Mouse (Mus musculus): ENCODE measurements around the gene Kif26a.
A peak's percentile ranks its signal among the peaks of the same experiment; 100 is the strongest.

The Kif26a gene

DNA sequence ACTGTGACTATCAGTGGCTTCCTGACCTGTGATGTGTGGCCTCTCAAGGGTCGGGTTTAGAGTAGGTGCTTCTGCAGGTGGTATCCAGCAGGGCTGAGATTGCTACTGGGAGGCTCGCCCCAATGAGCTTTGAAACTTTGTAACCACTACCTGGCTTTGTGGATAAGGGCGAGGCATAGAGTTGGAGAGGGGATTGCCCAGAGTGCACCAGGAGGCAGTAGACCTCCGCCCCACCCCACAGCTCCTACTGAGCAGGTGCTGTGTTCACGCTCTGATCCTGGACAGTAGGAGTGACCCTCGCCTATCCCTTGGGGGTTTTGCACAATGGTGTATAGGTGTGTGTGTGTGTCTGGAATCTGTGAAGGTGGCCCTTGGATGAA is 18.8 kb downstream of the Kif26a start:
- DNase-seq (ENCODE audit: low spot score in 2 of 2), result no peak

DNA sequence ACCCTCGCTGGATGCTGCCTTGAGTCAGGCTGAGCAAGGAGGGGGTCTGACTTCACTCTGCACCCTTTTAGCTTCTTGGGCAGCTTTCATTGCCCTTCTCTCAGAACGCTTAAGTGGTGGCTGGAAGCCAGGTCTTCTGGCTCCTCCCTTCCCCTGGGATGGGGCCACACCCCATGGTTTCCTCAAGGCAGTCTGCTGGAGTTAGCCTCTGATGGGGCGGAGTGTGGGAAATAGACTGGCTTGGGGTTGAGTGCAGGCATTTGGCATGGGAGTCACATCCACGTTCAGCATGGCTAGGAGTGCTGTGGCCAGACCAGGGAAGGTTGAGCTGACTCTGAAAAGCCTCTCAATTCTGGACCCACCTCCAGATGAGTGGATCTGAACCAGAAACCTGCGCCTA is 23.2 kb downstream of the Kif26a start:
- DNase-seq (ENCODE audit: low spot score in 2 of 2), result peak in 1 of 2 experiments; percentile 45

DNA sequence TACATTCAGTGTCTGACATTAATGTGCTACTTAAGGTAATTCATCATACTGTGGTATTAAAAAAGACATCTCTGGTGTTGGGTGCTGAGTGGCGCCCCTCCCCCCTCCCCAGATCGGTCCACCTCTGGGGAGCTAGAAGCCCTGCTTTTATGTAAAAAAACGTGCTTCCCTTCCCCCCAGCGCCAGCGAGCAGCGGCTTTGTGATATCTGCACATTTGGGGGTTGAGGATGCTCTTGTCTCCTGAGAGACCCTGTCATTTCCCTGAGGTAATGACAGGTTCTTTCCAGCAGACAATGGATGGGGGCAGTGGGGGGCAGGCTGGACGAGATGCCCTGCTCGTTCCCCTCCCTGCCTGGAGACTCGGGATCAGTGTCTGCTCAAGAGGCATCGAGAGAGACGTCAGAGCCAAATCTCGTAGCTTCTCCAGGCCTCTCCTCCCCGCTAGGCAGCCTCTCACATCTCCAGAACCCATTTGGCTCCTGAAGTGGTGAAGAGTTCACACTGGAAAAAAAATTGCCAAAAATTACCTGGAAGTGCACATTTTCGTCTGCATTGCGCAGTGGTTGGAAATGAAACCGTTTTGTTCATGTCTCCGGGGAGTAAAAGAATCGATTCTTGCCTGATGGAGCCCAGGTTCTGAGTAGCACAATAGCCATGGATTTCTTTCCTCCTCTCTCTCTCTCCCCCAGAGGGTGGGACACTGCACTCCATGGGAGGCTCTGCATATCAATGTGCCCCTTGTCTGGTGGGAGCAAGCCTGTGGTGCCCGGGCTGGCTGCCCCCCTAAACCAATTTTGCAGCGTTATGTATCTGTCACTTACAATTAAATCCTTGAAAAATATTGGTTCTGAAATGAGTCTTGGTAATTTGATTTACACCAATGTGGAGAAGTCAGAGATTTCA is 24.9 kb downstream of the Kif26a start:
- DNase-seq (ENCODE audit: low spot score in 2 of 2), result no peak

DNA sequence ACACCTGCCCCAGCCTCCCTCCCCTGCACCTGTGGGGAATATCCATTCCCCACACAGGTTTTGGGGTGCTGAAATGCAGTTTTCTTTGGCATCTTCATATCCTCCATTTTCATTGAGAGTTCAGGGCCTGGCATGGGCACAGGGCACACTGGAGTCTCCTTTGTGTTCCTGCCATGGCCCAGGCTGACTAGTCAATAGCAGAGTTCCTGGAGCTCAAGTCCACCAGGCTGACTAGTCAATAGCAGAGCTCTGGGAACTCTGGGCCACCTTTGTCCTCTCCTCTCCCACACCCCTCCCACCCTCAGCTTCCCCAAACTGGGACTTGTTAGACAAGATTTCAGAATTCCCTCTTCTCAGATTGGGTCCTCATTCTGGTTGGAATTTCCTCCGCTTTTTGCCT is 25.6 kb downstream of the Kif26a start:
- no peak for DNase-seq (ENCODE audit: low spot score in 2 of 2)

DNA sequence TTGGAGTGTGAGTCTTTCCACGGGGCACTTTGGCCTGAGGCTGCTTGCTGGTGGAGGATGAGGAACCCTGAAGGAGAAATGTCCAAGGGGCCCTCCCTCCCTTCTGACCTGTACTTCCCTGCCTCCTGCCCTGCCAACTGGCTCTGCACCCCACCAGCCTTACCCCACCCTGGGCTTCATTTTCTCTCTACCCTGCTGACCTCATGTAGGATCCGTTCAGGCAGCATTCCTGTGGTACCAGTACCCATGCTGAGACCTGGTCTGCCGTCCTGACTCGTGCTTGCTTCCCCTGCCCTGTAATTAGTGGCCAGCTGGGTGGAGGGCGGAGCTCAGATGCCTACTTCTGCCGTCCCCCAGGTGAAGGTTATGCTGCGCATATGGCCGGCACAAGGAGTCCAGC is 26.2 kb downstream of the Kif26a start:
- no peak for DNase-seq (ENCODE audit: low spot score in 2 of 2)

DNA sequence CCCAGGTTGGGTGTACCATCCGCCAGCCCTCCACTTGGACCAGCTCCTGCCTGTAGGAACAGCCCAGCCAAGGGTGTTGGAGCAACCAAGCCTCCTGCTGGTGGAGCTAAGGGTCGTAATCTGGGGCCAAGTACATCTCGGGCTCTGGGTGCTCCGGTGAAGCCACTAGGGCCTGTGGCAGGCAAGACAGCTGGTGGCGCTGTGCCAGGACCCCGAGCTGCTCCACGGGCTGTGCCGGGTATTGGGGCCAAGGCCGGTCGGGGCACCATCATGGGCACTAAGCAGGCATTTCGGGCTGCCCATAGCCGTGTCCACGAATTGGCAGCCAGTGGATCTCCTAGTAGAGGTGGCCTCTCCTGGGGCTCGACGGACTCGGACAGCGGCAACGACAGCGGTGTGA is 31.7 kb downstream of the Kif26a start:
- no peak for DNase-seq (ENCODE audit: low spot score in 2 of 2)

DNA sequence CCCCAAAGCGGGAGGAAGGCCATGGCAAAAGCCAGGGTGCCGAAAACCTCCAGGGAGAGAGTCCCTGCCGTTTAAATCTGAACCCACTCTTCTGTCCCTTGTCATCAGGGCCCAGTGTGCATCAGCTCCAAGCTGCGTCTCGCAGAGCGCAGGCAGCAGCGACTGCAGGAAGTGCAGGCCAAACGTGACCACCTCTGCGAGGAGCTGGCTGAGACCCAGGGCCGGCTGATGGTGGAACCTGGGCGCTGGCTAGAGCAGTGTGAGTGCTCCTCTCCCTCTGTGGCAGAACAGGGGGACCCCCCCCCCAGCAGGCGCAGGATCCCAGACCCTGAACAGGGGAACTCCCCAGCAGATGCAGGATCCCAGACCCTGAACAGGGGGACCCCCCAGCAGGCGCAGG is 33.7 kb downstream of the Kif26a start:
- DNase-seq (ENCODE audit: low spot score in 2 of 2), result no peak

DNA sequence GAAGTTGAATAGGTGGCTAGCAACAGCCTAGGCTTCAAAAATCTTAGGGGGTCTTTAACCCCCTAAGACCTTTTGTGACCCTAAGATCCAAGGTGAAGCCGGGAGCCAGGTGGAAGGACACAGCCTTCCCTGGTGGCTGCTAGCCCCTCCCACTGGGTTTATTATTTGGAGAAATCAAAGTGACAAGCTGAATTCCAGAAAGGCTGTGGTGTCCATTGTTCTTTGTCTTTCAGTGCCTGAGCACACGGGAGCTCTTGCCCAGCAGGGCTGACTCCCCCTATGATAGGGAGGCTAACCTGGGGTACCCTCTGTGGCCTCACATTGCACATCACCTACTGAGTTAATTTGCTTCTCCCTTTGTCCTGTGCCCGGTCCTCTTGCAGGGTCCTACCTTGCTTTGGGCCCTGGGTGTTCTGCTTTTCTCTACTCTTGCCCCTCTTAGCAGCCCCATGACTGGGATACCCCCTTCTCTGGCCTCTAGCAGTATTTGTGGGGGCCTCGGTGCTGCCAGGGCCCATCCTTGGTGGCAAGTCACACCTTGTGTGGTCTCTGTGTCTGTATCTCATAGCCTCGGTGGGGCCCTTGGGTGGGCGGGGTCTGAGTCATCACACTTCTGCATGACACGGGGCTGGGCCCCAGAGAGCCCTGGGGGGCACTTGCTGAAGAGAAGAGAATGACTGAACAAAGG is 36.1 kb downstream of the Kif26a start:
- no peak for DNase-seq (ENCODE audit: low spot score in 2 of 2)

DNA sequence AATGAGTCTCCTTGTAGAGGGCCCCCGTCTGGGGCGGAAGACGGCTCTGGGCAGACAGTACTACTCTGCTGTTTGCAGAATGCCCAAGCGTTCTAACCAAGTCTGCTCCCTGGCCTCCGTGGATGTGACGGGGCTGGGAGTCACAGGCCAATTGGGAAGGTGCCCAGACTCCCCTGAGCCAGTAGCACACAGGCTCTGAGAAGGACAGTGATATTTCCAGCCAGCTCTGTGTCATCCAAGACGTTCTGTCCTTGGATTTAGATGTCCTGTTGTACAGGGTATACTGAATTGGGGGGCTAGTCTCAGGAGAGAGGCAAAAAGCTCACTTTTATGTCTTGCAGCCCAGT is 36.6 kb downstream of the Kif26a start:
- no peak for DNase-seq (ENCODE audit: low spot score in 2 of 2)

DNA sequence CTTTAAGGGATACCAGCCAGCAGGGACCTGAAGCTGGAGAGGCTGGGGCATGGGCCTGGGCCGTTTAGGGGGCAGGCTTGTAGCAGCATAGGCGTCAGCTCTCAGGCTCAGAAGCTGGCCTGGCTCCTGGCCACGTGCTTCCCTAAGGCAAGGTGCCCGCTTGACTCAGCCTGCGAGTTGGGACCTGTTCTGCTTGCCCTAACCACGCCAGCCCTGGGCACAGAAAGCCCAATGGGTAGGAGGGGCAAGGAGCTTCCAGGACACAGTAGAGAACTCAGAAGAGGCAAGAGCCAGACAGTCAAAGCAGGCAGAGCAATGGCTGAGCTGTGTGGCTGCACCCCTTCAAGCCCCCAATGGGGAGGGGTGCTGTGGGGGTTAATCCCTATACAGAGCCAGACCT is 37.7 kb downstream of the Kif26a start:
- peak; percentile 77 to 86 for DNase-seq (ENCODE audit: low spot score in 2 of 2)

DNA sequence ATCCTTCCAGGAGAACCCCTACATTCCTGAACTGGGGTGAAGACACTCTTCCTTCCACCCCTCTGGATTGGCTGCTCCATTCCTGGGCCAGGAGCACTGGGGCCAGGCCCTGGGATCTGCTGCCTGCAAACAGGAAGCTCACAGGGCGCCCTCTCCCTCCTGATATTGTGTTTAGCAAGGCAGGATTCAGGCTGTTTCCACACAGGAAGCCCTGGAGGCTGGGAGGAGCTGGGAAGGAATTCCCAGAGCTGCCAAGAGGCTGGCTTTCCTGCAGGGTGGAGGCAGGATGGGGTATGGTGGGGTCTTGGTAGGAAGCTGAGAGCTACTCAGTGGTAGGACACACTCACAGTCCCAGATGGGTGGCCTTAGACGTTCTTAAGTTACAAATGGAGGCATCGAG is 38.4 kb downstream of the Kif26a start:
- DNase-seq (ENCODE audit: low spot score in 2 of 2), result peak in 1 of 2 experiments; percentile 50

DNA sequence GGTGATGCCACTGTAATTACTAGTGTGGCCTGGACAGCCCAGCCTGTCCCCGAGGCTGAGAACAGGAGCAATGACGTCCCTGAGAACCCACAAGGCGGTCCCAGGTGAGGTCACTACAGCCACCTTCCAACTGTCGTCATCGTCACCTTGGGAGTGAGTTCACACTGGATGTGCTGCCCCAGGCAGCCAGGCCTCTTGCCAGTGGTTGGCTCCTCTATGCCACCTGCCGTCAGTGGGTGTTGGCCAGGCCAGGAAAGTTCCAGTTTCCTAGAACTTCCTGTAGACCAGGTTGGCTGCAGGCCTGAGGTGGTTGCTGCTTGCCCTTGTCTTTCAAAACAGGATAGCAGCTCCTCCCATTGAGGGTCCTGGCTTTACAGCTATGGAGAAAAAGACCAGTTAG is 40.9 kb downstream of the Kif26a start:
- DNase-seq (ENCODE audit: low spot score in 2 of 2), result no peak

DNA sequence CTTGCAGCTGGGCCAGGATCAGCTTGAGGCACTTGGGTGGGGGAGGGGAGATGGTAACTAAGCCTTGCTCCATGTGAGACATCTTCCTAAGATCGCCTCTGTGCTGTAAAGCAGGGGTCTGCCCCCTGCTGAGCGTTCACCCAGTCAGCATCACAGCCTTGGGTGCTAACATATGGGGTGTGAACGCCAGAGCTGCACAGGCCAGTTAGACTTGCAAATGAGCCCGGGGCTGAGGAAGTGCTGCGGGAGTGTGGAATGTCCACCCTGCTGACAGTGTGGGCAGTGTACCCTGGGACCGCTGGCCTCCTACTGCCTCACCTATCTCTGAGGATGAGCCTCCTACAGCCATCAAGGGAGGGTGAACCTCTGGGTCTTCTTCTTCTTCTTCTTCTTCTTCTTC is 45.7 kb downstream of the Kif26a start:
- no peak for DNase-seq (ENCODE audit: low spot score in 2 of 2)

DNA sequence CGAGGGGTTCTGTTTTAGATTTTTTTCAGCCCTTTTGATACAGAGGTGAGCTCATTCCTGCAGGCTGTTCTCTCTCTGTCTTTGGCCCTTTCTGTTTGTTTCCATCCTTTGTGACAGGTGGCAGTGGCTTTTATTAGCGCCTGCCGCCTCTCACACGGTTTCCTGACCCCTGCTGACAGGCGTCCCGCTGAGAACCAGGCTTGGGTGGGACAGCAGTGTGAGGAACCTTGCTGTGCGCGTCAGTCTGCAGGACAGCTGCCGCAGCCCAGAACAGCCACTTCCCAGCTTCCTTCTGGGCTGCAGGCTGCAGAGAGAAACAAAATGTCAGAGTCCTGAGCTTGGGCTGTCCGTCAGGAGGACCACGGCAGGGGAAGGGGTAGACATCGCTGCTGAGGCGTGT is 49.0 kb downstream of the Kif26a start:
- DNase-seq (ENCODE audit: low spot score in 2 of 2), result no peak

DNA sequence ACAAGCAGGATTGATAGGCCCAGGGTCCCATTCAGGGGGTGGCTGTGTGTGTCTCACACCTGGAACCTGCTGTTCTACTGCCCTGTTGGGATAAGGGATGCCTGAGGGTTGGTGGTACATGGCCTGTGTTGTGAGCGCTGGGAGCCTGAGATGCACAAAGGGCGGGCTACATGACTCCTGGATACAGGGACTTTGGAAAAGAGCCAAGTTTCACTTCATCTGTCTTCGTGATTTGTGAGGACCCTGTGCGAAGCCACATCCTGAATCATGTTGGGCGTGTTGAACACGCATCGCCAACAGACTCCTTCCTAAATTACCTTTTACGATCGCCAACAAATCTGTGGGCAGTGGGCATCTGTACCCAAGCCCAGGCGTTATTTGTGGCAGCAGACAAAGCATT is 50.6 kb downstream of the Kif26a start:
- DNase-seq (ENCODE audit: low spot score in 2 of 2), result no peak

DNA sequence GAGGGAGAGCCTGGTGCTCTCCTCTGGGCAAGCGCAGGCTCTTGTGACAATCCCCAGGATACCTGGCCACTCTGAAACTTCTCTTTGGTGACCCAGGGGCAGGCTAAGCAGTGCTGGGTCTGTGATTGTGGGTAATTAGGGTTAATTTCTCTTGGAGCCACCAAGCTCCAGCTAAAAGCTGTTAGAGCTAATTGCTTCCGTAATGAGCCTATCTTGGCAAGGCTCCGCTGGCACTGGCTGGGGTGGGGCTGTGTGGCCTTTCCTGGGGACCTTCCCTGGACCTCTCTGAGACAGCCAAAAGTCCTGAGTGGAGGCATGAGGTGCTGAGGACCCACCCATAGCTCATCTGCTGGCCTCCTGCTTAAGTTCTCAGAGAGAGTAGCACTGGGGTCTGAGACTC is 53.4 kb downstream of the Kif26a start:
- no peak for DNase-seq (ENCODE audit: low spot score in 2 of 2)

DNA sequence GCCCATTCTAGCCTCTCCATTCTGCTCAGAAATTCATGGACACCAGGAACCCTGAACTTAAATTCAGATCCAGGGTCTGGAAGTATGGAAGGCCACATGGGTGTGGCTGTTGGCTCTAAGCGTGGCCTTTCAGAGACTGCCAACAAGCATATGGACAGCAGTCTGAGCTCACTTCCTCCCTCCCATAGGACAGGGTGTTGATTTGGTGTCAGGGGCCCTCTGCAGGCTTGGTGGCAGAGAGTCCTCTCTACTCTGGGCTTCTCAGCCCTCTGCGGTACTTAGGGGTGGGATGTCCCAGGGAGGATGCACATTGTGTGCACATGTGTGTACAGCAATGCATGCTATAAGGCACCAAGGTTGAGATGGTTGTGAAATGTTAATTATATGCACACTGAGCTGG is 54.0 kb downstream of the Kif26a start:
- no peak for DNase-seq (ENCODE audit: low spot score in 2 of 2)

DNA sequence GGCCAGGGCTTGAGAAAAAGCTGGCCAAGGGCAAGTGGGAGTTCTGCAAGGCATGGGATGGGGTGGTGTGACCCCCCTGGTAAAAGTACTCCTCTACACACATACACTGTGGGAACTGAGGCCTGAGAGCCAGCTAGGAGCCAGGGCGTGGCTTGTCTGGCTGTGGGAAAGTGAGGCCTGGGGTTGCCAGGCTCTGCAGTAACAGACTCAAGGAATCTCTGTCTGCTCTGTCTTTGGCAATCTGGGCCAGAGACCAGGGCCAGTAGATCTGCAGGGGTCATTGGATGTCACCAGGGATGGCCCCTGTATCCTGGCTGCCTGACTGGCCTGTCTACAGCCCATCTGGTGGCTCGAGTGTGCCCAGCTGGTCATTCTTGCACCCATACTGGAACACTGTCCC is 61.2 kb downstream of the Kif26a start:
- no peak for DNase-seq (ENCODE audit: low spot score in 2 of 2)

DNA sequence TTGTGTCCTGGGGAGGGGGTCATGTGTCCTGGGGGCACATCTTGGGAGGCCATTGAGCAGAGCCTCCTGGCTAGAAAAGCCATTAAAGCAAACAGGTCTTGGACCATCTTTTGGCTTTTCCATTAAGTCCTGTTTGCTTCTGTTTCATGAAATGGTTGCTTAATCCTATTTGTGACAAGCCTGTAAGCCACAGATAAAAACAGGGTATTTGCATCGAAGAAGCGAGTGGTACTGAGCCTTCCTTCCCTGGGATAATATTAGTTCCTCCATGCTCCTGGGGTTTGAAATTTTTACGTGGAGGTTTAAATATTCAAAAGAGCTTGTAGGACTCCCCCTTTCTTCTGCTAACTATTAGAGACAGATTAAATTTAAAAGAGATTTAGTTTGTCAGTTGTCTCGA is 61.7 kb downstream of the Kif26a start:
- DNase-seq (ENCODE audit: low spot score in 2 of 2), result no peak

DNA sequence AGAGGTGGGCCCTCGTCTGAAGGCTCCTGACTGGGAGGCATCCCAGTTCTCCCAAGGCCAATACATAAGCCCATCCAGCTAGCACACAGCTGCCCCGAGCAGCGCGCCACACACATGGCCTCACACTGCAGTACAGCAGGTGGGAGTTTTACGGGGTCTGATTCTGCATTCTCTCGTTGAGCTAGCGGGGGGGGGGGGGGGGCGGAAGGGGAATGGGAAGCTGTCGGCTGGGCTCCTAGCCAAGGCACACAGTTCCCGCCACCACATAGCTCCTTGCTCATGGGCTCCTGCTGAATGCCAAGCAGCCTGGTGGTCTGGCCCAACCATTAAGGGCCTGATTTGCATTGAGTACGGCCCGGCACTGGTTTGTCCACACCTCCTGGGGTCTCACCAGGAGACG is 64.6 kb downstream of the Kif26a start:
- no peak for DNase-seq (ENCODE audit: low spot score in 2 of 2)

DNA sequence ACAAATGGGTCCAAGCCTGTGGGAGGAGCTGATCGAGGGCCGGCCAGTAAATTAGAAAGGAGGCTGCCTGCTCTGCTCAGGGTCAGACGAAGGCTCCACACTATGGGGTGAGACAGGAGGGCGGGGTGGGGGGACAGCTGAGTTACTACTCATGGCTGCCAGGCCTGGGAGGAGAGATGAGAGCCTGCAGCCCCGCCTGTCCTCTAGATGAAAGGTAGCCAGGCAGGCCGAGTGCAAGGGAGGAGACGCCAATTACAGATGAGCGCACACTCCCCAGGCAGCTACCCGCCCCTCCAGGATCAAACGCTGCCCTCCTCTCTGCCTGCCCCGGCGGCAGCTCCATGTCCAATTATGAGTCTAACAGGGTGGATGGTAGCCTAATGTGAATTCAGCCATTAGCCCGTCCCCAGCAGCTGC is 68.4 kb downstream of the Kif26a start:
- DNase-seq (ENCODE audit: low spot score in 2 of 2), result no peak

DNA sequence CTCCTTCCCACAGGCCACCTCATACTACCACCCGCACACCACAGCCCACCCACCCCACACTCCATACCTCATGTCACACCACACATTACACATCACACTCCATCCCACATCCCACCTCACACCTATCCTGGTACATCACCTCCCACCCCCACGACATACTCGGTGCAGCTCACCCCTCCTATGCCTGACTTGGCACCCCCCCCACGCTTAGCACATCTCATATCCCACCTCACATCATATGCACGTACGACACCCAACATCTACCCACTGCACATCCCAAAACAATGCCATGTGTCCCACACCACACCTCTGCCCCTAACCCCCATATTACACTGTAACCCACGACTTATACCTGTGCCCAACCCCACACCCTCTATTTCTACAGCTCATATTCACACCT is 69.5 kb downstream of the Kif26a start:
- DNase-seq (ENCODE audit: low spot score in 2 of 2), result no peak

DNA sequence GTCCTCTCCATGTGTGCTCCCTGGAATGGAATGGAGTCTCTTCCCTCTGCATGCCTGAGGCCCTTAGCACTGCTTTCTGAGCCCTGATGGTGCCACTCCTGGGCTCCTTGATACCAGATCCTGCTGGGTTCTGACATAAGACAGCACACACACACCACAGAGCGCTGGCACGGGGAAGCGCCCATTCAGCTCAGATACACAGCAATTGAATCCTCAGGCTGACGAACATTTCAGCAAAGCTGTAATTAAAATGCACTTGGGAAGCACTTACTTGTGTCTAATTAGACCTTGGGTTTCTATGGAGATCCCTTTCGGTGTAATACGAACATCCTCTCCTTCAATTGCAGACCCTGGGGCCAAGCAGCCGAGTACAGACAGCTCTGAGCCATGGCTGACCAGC is 71.0 kb downstream of the Kif26a start:
- no peak for DNase-seq (ENCODE audit: low spot score in 2 of 2)
